Mouse (Mus musculus) spleen, postnatal 4 days (tissue): Measurements from ENCODE around the gene Ccl17.
A peak's percentile ranks its signal among the peaks of the same experiment; 100 is the strongest.
"Not testable (repeated sequence)": the region's sequence is repeated elsewhere in the genome, so short reads cannot be mapped to it uniquely, and the experiment has no call there.

Experiments
- DNase-seq, 2 experiments: peaks; one replicate each; pipeline ENCODE4 v3.0.0; 2022; ENCODE audit warnings: low spot score in 2 of 2

The Ccl17 gene

GRCm38 (mm10) chr8:94825170-94825569 is 14.9 kb downstream of the Ccl17 start:
- no peak for DNase-seq

GRCm38 (mm10) chr8:94826210-94826609 is 16.0 kb downstream of the Ccl17 start:
- DNase-seq = no peak

- no peak for DNase-seq
These were observed 18.0 kb downstream of the Ccl17 start for GRCm38 (mm10) chr8:94828284-94828683.

GRCm38 (mm10) chr8:94833901-94834405 is 23.7 kb downstream of the Ccl17 start:
- DNase-seq = not testable (repeated sequence)

DNA sequence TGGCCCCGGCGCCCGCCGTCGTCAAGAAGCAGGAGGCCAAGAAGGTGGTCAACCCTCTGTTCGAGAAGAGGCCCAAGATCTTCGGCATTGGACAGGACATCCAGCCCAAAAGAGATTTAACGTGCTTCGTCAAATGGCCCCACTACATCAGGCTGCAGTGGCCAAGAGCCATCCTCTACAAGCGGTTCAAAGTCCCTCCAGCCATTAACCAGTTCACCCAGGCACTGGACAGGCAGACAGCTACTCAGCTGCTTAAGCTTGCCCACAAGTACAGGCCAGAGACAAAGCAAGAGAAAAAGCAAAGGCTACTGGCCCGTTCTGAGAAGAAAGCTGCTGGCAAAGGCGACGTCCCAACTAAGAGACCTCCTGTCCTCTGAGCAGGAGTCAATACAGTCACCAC is 25.5 kb downstream of the Ccl17 start:
- not testable (repeated sequence) for DNase-seq

GRCm38 (mm10) chr8:94836456-94837240 is 26.4 kb downstream of the Ccl17 start:
- no peak for DNase-seq

- DNase-seq = peak; percentile 94 to 98
These were observed 27.7 kb downstream of the Ccl17 start, which contains the start of the genes Coq9 and Ciapin1 for GRCm38 (mm10) chr8:94837662-94838574. Coq9 (plus strand) TSS chr8:94838321. Ciapin1 (minus strand) TSS chr8:94838358.

- peak; percentile 68 to 86 for DNase-seq
These were observed 28.3 kb downstream of the Ccl17 start for GRCm38 (mm10) chr8:94838600-94838999.

DNA sequence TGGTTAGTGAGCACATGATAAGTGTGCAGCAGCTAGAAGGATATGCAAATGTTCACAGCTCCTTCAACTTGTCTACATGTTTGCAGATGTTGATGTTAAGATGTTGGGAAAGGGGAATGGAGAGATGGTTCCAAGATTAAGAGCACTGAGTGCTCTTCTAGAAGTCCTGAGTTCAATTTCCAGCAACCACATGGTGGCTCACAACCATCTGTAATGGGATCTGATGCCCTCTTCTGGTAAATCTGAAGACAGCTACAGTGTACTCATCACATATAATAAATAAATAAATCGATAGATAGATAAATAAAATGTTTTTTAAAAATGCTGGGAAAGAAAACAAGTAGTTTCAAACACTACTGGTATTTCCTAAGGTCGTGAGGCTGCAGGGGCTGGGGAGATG is 30.9 kb downstream of the Ccl17 start:
- DNase-seq = no peak

GRCm38 (mm10) chr8:94850049-94850448 is 39.8 kb downstream of the Ccl17 start:
- peak in 1 of 2 experiments; percentile 52 for DNase-seq

DNA sequence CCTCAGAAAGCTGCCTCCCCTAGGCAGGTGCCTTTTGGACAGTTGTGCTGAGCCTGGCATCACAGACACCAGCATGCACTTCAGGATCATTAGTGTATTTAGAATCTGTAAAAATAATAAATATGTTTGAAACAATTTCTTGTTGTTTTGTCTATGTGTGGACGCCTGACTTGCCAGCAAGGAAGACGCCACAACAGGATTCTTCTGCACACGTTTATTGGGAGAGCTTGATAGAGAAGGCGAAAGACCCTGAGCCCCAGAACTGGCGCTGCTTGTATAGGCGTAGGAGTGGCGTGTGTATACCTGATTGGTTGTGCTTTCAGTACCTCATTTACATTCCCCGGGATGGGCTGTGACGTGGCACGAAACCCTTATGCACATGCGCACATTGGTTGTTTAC is 44.5 kb downstream of the Ccl17 start:
- DNase-seq = not testable (repeated sequence)

- no peak for DNase-seq
These were observed 46.7 kb downstream of the Ccl17 start for GRCm38 (mm10) chr8:94857011-94857345.

- DNase-seq = peak; percentile 93 to 99
These were observed 47.3 kb downstream of the Ccl17 start, which contains the start of gene Polr2c for GRCm38 (mm10) chr8:94857346-94858173. Polr2c (plus strand) TSS chr8:94857450.

DNA sequence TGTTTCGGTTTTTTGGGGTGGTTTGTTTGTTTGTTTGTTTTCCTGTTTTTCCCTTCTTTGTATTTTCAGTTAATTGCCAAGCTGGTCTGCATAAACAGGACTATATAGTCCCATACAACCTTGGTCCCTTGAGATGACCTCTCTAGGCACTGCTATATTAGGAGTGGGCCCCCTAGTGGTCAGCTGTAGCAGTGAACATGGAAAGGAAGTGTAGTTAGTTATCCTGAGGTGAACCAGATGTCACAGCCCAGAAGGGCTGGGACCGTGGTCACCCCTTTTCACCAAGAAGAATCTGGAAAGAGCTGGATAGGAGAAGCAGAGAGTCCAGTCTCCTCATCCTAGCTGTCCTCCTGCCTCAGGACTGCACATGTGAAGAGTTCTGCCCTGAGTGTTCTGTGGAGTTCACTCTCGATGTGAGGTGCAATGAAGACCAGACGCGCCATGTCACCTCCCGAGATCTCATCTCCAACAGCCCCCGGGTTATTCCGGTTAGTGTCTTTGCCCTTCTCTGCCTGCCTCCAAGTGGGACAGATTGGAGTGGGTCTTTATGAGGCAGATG is 51.2 kb downstream of the Ccl17 start:
- peak; percentile 79 to 91 for DNase-seq
